12 mouse cellular contexts compared by ENCODE assay signal in the genomic region with DNA sequence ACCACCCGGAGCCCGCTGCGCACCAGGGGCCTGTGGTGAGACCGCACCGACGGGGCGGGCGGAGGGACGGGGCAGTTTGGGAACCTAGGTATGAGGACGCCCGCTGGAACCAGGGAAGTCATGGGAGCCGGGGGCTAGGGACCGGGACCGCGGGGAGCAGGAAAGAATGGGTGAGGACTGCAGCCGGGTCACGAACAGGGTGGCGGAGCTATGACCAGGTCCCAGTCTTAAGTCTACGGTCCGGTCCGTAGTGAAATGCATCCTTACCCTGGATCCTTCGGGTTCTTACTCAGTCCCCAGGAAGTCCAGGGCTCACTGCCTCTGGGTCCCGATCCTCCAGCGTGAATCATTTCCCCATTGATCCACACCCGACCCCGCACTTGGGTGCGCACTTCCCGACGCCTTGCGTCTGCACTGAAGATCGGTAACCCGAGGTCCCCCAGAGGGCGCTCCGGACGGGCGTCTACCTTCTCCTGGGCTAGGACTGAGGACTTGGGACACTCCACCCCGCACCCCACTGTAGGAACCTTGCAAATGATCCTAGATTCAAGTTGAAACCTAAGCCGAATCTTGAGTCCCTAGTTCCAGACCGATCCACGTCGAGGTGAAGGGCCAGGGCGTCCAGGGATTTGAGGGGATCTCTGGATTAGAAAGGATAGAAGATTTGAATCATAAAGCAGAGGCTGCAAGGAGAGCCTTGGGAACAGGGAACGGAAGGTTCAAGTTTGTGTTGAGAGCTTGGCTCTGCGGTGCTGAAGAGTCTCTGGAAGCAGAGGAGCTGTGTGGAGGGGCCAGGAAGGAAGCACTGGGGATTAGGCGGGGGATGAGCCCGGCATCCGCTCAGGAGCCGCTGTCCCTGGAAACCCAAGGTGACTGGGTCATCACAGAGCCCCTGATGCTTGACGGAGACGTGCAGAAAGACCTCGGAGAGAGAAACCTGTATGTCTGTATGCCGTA. TPM values are rescaled to one million over a fixed set of nuclear protein-coding genes. Genes with fewer than 3 reads are reported as not detected.
DNase-seq lines count a peak whose midpoint lies in the region; ATAC-seq and TF ChIP-seq lines count a peak whose summit lies in the region.
"Not testable (repeated sequence)": the region's sequence is repeated elsewhere in the genome, so short reads cannot be mapped to it uniquely, and the experiment has no call there.
"Had no signal": no experiment of that assay in that cellular context is flagged by ENCODE, and none has a peak within 500 bp of the region (broad histone marks: within the 10 kb centered on the region; RNA-seq: fewer than 3 reads in every experiment).

No protein-coding gene starts in this region.

- not testable (repeated sequence) for TF ChIP-seq POLR2A in MEL (IDR thresholded peaks at IDR 0.05; ENCODE audit: control insufficient read depth in 1 of 2, insufficient read depth in 1 of 2, low read depth in 1 of 2, low read length in 2 of 2, poor library complexity in 1 of 2)

- ATAC-seq in granulocyte monocyte progenitor cell, adult 5-6 weeks (replicated peaks; ENCODE audit: poor library complexity, severe bottlenecking): peak; percentile 46
- peak; percentile 11 to 28; a peak in 3 of 4 replicates for ATAC-seq in hematopoietic stem cell, adult 5-6 weeks (replicated peaks in 1 of 2; ENCODE audit: insufficient read depth in 1 of 2, low FRiP score in 2 of 2, low TSS enrichment in 1 of 2, low read depth in 1 of 2, poor library complexity in 2 of 2, severe bottlenecking in 2 of 2)
- ATAC-seq in kidney, embryonic 15.5 days (replicated peaks; ENCODE audit: low FRiP score): peak; percentile 47; the same call in 1 of the 2 replicates
- ATAC-seq in liver, embryonic 12.5 days: peak; percentile 12; the same call in 1 of the 2 replicates

- H3K79me2 ChIP-seq in MEL (ENCODE audit: control insufficient read depth, insufficient read depth, low read length, poor library complexity): not testable (repeated sequence)

- not testable (repeated sequence) for TF ChIP-seq RAD21 in MEL (IDR thresholded peaks at IDR 0.05; ENCODE audit: low read depth, low read length)

- not testable (repeated sequence) for TF ChIP-seq CTCF in MEL (IDR thresholded peaks at IDR 0.05 in 2 of 3, conservative IDR thresholded peaks at IDR 0.05 in 1 of 3; ENCODE audit: control insufficient read depth in 1 of 3, insufficient read depth in 1 of 3, low read depth in 2 of 3, low read length in 3 of 3, poor library complexity in 1 of 3, severe bottlenecking in 1 of 3)

- H3K9me3 ChIP-seq in MEL (replicated peaks; ENCODE audit: insufficient read depth, low read length); kidney, embryonic 15.5 days (replicated peaks); liver, embryonic 12.5 days (replicated peaks); megakaryocyte, embryonic 14.5 days: not testable (repeated sequence)

- H3K27me3 ChIP-seq in MEL (ENCODE audit: control insufficient read depth in 1 of 2, insufficient read depth in 2 of 2, low read length in 2 of 2): not testable (repeated sequence)
- peaks cover 53% of the 10 kb centered on the region for H3K27me3 ChIP-seq in kidney, embryonic 15.5 days
- peaks cover 84% of the 10 kb centered on the region for H3K27me3 ChIP-seq in liver, embryonic 12.5 days (replicated peaks)
- peaks cover 44% of the 10 kb centered on the region for H3K27me3 ChIP-seq in megakaryocyte, embryonic 14.5 days (replicated peaks)

- peak overlapping the region; percentile 37 to 58; a peak in 3 of 4 replicates for H3K4me3 ChIP-seq in MEL (ENCODE audit: control insufficient read depth in 1 of 2, insufficient read depth in 1 of 2, low read depth in 2 of 2, low read length in 2 of 2)
- H3K4me3 ChIP-seq in kidney, embryonic 15.5 days (replicated peaks): peak overlapping the region; percentile 55
- H3K4me3 ChIP-seq in liver, embryonic 12.5 days: peak overlapping the region; percentile 51
- H3K4me3 ChIP-seq in megakaryocyte, embryonic 14.5 days (replicated peaks): peak overlapping the region; percentile 86

- not testable (repeated sequence) for H3K9ac ChIP-seq in MEL (ENCODE audit: control insufficient read depth, low read depth, low read length, poor library complexity, severe bottlenecking); liver, embryonic 12.5 days
- H3K9ac ChIP-seq in kidney, embryonic 15.5 days: peak overlapping the region; percentile 49

- H3K36me3 ChIP-seq in MEL (ENCODE audit: control insufficient read depth in 1 of 2, insufficient read depth in 2 of 2, low read length in 2 of 2); kidney, embryonic 15.5 days; liver, embryonic 12.5 days; megakaryocyte, embryonic 14.5 days (replicated peaks; ENCODE audit: low read length): not testable (repeated sequence)

- TF ChIP-seq EP300 in MEL (IDR thresholded peaks at IDR 0.05; ENCODE audit: low read depth in 1 of 2, low read length in 2 of 2): not testable (repeated sequence)

- peak overlapping the region; percentile 88 for H3K4me2 ChIP-seq in kidney, embryonic 15.5 days
- peak overlapping the region; percentile 66 for H3K4me2 ChIP-seq in liver, embryonic 12.5 days

- H3K27ac ChIP-seq in MEL (ENCODE audit: control insufficient read depth, low read depth, low read length); kidney, embryonic 15.5 days; liver, embryonic 12.5 days: not testable (repeated sequence)

- 1% methylated on average over 52 of the region's 52 CpGs for WGBS in kidney, embryonic 15.5 days
- WGBS in liver, embryonic 12.5 days (ENCODE audit: insufficient replicate concordance): 2% methylated on average over 49 of the region's 52 CpGs

- not testable (repeated sequence) for DNase-seq in MEL (ENCODE audit: low read depth, low spot score)
- DNase-seq in embryo, embryonic 9.5 days (ENCODE audit: extremely low spot score): peak; percentile 38
- DNase-seq in retina, postnatal 1 day: peak; percentile 24

- not testable (repeated sequence) for H3K4me1 ChIP-seq in MEL (ENCODE audit: control insufficient read depth in 1 of 2, insufficient read depth in 2 of 2, low read length in 2 of 2); liver, embryonic 12.5 days
- H3K4me1 ChIP-seq in kidney, embryonic 15.5 days: peaks cover 17% of the 10 kb centered on the region
- H3K4me1 ChIP-seq in megakaryocyte, embryonic 14.5 days: peaks cover 27% of the 10 kb centered on the region

RNA-seq across cellular contexts. Expression of gene Flt4, which starts 1.1 kb away (rescaled TPM):
- total RNA-seq in MEL (2012; rRNA removed): 0.07 and 0.08 TPM in 2 replicates
- polyA plus RNA-seq in MEL (2012; ENCODE audit: insufficient read depth in 1 of 2, insufficient read length in 2 of 2, low read depth in 1 of 2, low replicate concordance in 2 of 2, missing spikeins in 1 of 2): under 1 TPM in 1 of 2 experiments, not detected in 1; 0.13 TPM
- total RNA-seq in granulocyte monocyte progenitor cell, adult 5-6 weeks (2014; fragmentation: Nextera tagmentation): 0.32 TPM in 1 of 2 replicates, not detected in the other
- 0.10 TPM in 1 of 2 replicates, not detected in the other for total RNA-seq in granulocyte monocyte progenitor cell, adult 5-6 weeks (2017)
- total RNA-seq in hematopoietic stem cell, adult 5-6 weeks (2017): 0.13 TPM in 1 of 2 replicates, not detected in the other
- polyA plus RNA-seq in kidney, embryonic 15.5 days (2015; fragmentation: Nextera tagmentation; extraction: Ambion mirVana): 8.3 and 10.1 TPM in 2 replicates
- polyA plus RNA-seq in liver, embryonic 12.5 days (2016; fragmentation: Nextera tagmentation; extraction: Ambion mirVana): 4.7 and 4.8 TPM in 2 replicates
- polyA plus RNA-seq in megakaryocyte, embryonic 14.5 days (2012; ENCODE audit: insufficient read depth, low replicate concordance): 0.01 TPM in 1 of 2 replicates, not detected in the other
- total RNA-seq: megakaryocyte-erythroid progenitor cell, adult 5-6 weeks had no signal

RNA-seq across cellular contexts. Expression of gene Scgb3a1, which starts 53.3 kb away (rescaled TPM):
- total RNA-seq in MEL (2012; rRNA removed): not detected in 2 replicates
- polyA plus RNA-seq in MEL (2012; ENCODE audit: insufficient read depth in 1 of 2, insufficient read length in 2 of 2, low read depth in 1 of 2, low replicate concordance in 2 of 2, missing spikeins in 1 of 2): not detected
- 0.86 TPM in 1 of 2 replicates, not detected in the other for total RNA-seq in granulocyte monocyte progenitor cell, adult 5-6 weeks (2014; fragmentation: Nextera tagmentation)
- not detected in 2 replicates for total RNA-seq in granulocyte monocyte progenitor cell, adult 5-6 weeks (2017)
- 0.94 TPM in 1 of 2 replicates, not detected in the other for total RNA-seq in hematopoietic stem cell, adult 5-6 weeks (2017)
- not detected in 2 replicates for polyA plus RNA-seq in kidney, embryonic 15.5 days (2015; fragmentation: Nextera tagmentation; extraction: Ambion mirVana)
- not detected in 2 replicates for polyA plus RNA-seq in liver, embryonic 12.5 days (2016; fragmentation: Nextera tagmentation; extraction: Ambion mirVana)
- polyA plus RNA-seq in megakaryocyte, embryonic 14.5 days (2012; ENCODE audit: insufficient read depth, low replicate concordance): not detected in 2 replicates
- total RNA-seq: adrenal gland, adult 18-20 months; megakaryocyte-erythroid progenitor cell, adult 5-6 weeks had no signal
- polyA plus RNA-seq: C2C12 had no signal

RNA-seq across cellular contexts. Expression of gene Olfr1380, which starts 53.5 kb away (rescaled TPM):
- not detected in 2 replicates for total RNA-seq in MEL (2012; rRNA removed)
- not detected for polyA plus RNA-seq in MEL (2012; ENCODE audit: insufficient read depth in 1 of 2, insufficient read length in 2 of 2, low read depth in 1 of 2, low replicate concordance in 2 of 2, missing spikeins in 1 of 2)
- not detected in 2 replicates for total RNA-seq in granulocyte monocyte progenitor cell, adult 5-6 weeks (2014; fragmentation: Nextera tagmentation)
- not detected in 2 replicates for total RNA-seq in granulocyte monocyte progenitor cell, adult 5-6 weeks (2017)
- not detected in 2 replicates for total RNA-seq in hematopoietic stem cell, adult 5-6 weeks (2017)
- not detected in 2 replicates for polyA plus RNA-seq in kidney, embryonic 15.5 days (2015; fragmentation: Nextera tagmentation; extraction: Ambion mirVana)
- polyA plus RNA-seq in liver, embryonic 12.5 days (2016; fragmentation: Nextera tagmentation; extraction: Ambion mirVana): not detected in 2 replicates
- polyA plus RNA-seq in megakaryocyte, embryonic 14.5 days (2012; ENCODE audit: insufficient read depth, low replicate concordance): not detected in 2 replicates
- total RNA-seq: adrenal gland, adult 18-20 months; megakaryocyte-erythroid progenitor cell, adult 5-6 weeks had no signal
- polyA plus RNA-seq: C2C12; thymus, postnatal 0 days had no signal
